Mouse (Mus musculus) embryonic stem cell, embryonic (primary cell): ENCODE data around the gene Arl15.

Experiments
- CTCF ChIA-PET, 4 experiments: fragments of 300-600 bp in 2 of 4; fragments of 350-600 bp in 2 of 4; sonication (Branson Sonifier 250); formaldehyde crosslinking; loops; one replicate each; lab custom pipeline; 2022; ENCODE audit warnings: inconsistent platforms in 2 of 4; lab: Charles Lee
- POLR2A ChIA-PET, 4 experiments: fragments of 300-600 bp in 2 of 4; fragments of 350-600 bp in 2 of 4; sonication (Branson Sonifier 250); formaldehyde crosslinking; loops; one replicate each; lab custom pipeline; 2022; ENCODE audit warnings: antibody characterized with exemption in 4 of 4, inconsistent platforms in 1 of 4; lab: Charles Lee

Gene Arl15

GRCm38 (mm10) chr13:113828633-113829032 is 34.3 kb downstream of the Arl15 start:
- POLR2A ChIA-PET = interaction anchor here in 3 of 4 experiments (0.5 to 3.1 kb wide), 8 partner anchors 10 to 389 kb away, joined by 3 to 12 read pairs (median 4); partner anchors contain the start of gene Arl15 (in 1 of the 3)
- CTCF ChIA-PET = no interaction called here

GRCm38 (mm10) chr13:113829079-113829478 is 34.8 kb downstream of the Arl15 start:
- ChIA-PET POLR2A (interaction anchor here in 2 of 4 experiments (0.5 to 3.1 kb wide), 6 partner anchors 9 to 27 kb away, joined by 3 to 12 read pairs (median 3); no protein-coding TSS in a partner anchor), CTCF (no interaction called here)

- CTCF ChIA-PET = no interaction called here
- POLR2A ChIA-PET = interaction anchor here in 2 of 4 experiments (1.0 to 6.0 kb wide), 6 partner anchors 12 to 36 kb away, joined by 3 to 41 read pairs (median 18); partner anchors contain the start of gene Arl15 (in 2 of the 2)
Measured at GRCm38 (mm10) chr13:113830805-113831204, 36.5 kb downstream of the Arl15 start.

- POLR2A ChIA-PET = interaction anchor here in 3 of 4 experiments (1.1 to 6.0 kb wide), 9 partner anchors 9 to 38 kb away, joined by 3 to 41 read pairs (median 13); partner anchors contain the start of gene Arl15 (in 2 of the 3)
- CTCF ChIA-PET = interaction anchor here in 1 of 4 experiments (0.7 to 1.3 kb wide), 2 partner anchors 32 to 33 kb away, joined by 3 to 4 read pairs; no protein-coding TSS in a partner anchor
Measured at GRCm38 (mm10) chr13:113832947-113833346, 38.6 kb downstream of the Arl15 start.

- ChIA-PET POLR2A (interaction anchor here in 3 of 4 experiments (0.6 to 6.0 kb wide), 11 partner anchors 9 to 1317 kb away, joined by 3 to 41 read pairs (median 4); partner anchors contain the start of gene Arl15 (in 1 of the 3)), CTCF (interaction anchor here in 3 of 4 experiments (0.7 to 1.6 kb wide), 3 partner anchors 29 to 315 kb away, joined by 3 to 5 read pairs (median 3); no protein-coding TSS in a partner anchor)
Measured at GRCm38 (mm10) chr13:113835921-113836320, 41.6 kb downstream of the Arl15 start.

GRCm38 (mm10) chr13:113838601-113839576 is 44.6 kb downstream of the Arl15 start:
- POLR2A ChIA-PET = interaction anchor here in 3 of 4 experiments (0.6 to 3.0 kb wide), 24 partner anchors 10 to 486 kb away, joined by 3 to 18 read pairs (median 5); partner anchors contain the start of gene Arl15 (in 2 of the 3)

GRCm38 (mm10) chr13:113840421-113840820 is 46.1 kb downstream of the Arl15 start:
- ChIA-PET CTCF (no interaction called here), POLR2A (no interaction called here)

More at GRCm38 (mm10) chr13:113838601-113839576, 44.6 kb downstream of the Arl15 start:
- CTCF ChIA-PET = interaction anchor here in 3 of 4 experiments (1.1 to 2.0 kb wide), 3 partner anchors 26 to 27 kb away, joined by 3 to 7 read pairs (median 6); no protein-coding TSS in a partner anchor

GRCm38 (mm10) chr13:113842411-113843309 is 48.4 kb downstream of the Arl15 start:
- ChIA-PET POLR2A (interaction anchor here (0.5 to 6.8 kb wide), 18 partner anchors 8 to 224 kb away, joined by 3 to 41 read pairs (median 3); partner anchors contain the start of genes Arl15 (in 2 of the 4) and Snx18 (in 1 of the 4)), CTCF (interaction anchor here in 1 of 4 experiments (0.5 kb wide), 1 partner anchor 104 kb away, joined by 3 read pairs; no protein-coding TSS in a partner anchor)

- POLR2A ChIA-PET = interaction anchor here in 3 of 4 experiments (0.5 to 6.8 kb wide), 14 partner anchors 9 to 224 kb away, joined by 3 to 41 read pairs (median 4); partner anchors contain the start of genes Arl15 (in 2 of the 3) and Snx18 (in 1 of the 3)
- CTCF ChIA-PET = interaction anchor here in 1 of 4 experiments (0.5 kb wide), 1 partner anchor 104 kb away, joined by 3 read pairs; no protein-coding TSS in a partner anchor
Measured at GRCm38 (mm10) chr13:113843310-113843649, 49.0 kb downstream of the Arl15 start.

- ChIA-PET CTCF (interaction anchor here in 1 of 4 experiments (1.4 kb wide), 1 partner anchor 22 kb away, joined by 3 read pairs; no protein-coding TSS in a partner anchor), POLR2A (interaction anchor here in 2 of 4 experiments (0.5 to 6.8 kb wide), 13 partner anchors 10 to 438 kb away, joined by 3 to 41 read pairs (median 5); partner anchors contain the start of gene Arl15 (in 2 of the 2))
Measured at GRCm38 (mm10) chr13:113843901-113844300, 49.6 kb downstream of the Arl15 start.

- ChIA-PET POLR2A (interaction anchor here in 2 of 4 experiments (0.6 to 6.8 kb wide), 11 partner anchors 9 to 438 kb away, joined by 3 to 41 read pairs (median 4); partner anchors contain the start of gene Arl15 (in 2 of the 2)), CTCF (interaction anchor here in 1 of 4 experiments (1.4 kb wide), 1 partner anchor 21 kb away, joined by 3 read pairs; no protein-coding TSS in a partner anchor)
Measured at GRCm38 (mm10) chr13:113844717-113845116, 50.4 kb downstream of the Arl15 start.

GRCm38 (mm10) chr13:113845229-113845628 is 50.9 kb downstream of the Arl15 start:
- CTCF ChIA-PET = interaction anchor here in 2 of 4 experiments (1.3 to 1.4 kb wide), 2 partner anchors 19 to 21 kb away, joined by 3 read pairs; no protein-coding TSS in a partner anchor

GRCm38 (mm10) chr13:113846413-113846812 is 52.1 kb downstream of the Arl15 start:
- POLR2A ChIA-PET = interaction anchor here in 2 of 4 experiments (0.6 to 6.8 kb wide), 7 partner anchors 8 to 874 kb away, joined by 3 to 41 read pairs (median 4); partner anchors contain the start of gene Arl15 (in 1 of the 2)
- CTCF ChIA-PET = interaction anchor here in 1 of 4 experiments (1.2 to 1.3 kb wide), 2 partner anchors 18 to 19 kb away, joined by 3 to 6 read pairs; no protein-coding TSS in a partner anchor

More at GRCm38 (mm10) chr13:113845229-113845628, 50.9 kb downstream of the Arl15 start:
- POLR2A ChIA-PET = interaction anchor here in 2 of 4 experiments (0.8 to 6.8 kb wide), 8 partner anchors 9 to 51 kb away, joined by 3 to 41 read pairs (median 4); partner anchors contain the start of gene Arl15 (in 2 of the 2)

- ChIA-PET CTCF (interaction anchor here in 2 of 4 experiments (1.3 to 2.5 kb wide), 2 partner anchors 14 to 15 kb away, joined by 6 to 11 read pairs; no protein-coding TSS in a partner anchor), POLR2A (interaction anchor here in 3 of 4 experiments (0.9 to 2.7 kb wide), 9 partner anchors 9 to 125 kb away, joined by 3 to 13 read pairs (median 4); partner anchors contain the start of gene Arl15 (in 1 of the 3))
Measured at GRCm38 (mm10) chr13:113850431-113851034, 56.2 kb downstream of the Arl15 start.

GRCm38 (mm10) chr13:113851602-113852375 is 57.5 kb downstream of the Arl15 start:
- ChIA-PET CTCF (interaction anchor here in 1 of 4 experiments (2.5 kb wide), 1 partner anchor 14 kb away, joined by 11 read pairs; no protein-coding TSS in a partner anchor), POLR2A (interaction anchor here in 3 of 4 experiments (0.6 to 2.7 kb wide), 13 partner anchors 13 to 1743 kb away, joined by 3 to 9 read pairs (median 4); partner anchors contain the start of gene Arl15 (in 1 of the 3))
